Mouse (Mus musculus) hindbrain, embryonic 16.5 days (tissue): ENCODE results near the gene Rbm41. TPM values are rescaled to one million over a fixed set of nuclear protein-coding genes. Genes with fewer than 3 reads are reported as not detected.

Source experiments
- ATAC-seq: fragments of 200-750 bp; cut with Nextera tagmentation; 2 replicates; pipeline ENCODE4 v1.8.0; 2017; ENCODE audit warnings: moderate TSS enrichment, moderate library complexity
- H3K27ac ChIP-seq: fragments of 300-500 bp; sonication (generic); 2 replicates; pipeline ENCODE4 v1.5.1; 2014; ENCODE audit warnings: low read depth, mild to moderate bottlenecking, control low read depth, low read length, moderate library complexity
- H3K27me3 ChIP-seq: fragments of 300-500 bp; sonication (generic); replicated peaks from 2 replicates; pipeline ENCODE4 v1.6.1; 2014; ENCODE audit warnings: low read length; ENCODE audit not compliant: control insufficient read depth, insufficient read depth
- H3K36me3 ChIP-seq: fragments of 300-500 bp; sonication (generic); 2 replicates; pipeline ENCODE4 v1.6.1; 2014; ENCODE audit warnings: mild to moderate bottlenecking, low read length, moderate library complexity, mixed read lengths; ENCODE audit not compliant: control insufficient read depth, insufficient read depth
- H3K4me1 ChIP-seq: fragments of 300-500 bp; sonication (generic); 2 replicates; pipeline ENCODE4 v1.6.1; 2014; ENCODE audit warnings: low read depth, low read length; ENCODE audit not compliant: control insufficient read depth, insufficient read depth
- H3K4me2 ChIP-seq: fragments of 300-500 bp; sonication (generic); 2 replicates; pipeline ENCODE4 v1.6.1; 2014; ENCODE audit warnings: mild to moderate bottlenecking, low read length, control low read depth, moderate library complexity
- H3K4me3 ChIP-seq: fragments of 300-500 bp; sonication (generic); 2 replicates; pipeline ENCODE4 v1.5.1; 2014; ENCODE audit warnings: mild to moderate bottlenecking, low read length, control low read depth, moderate library complexity
- H3K9ac ChIP-seq: fragments of 300-500 bp; sonication (generic); 2 replicates; pipeline ENCODE4 v1.6.1; 2014; ENCODE audit warnings: low read depth, mild to moderate bottlenecking, control low read depth, low read length, moderate library complexity
- H3K9me3 ChIP-seq: fragments of 300-500 bp; sonication (generic); 2 replicates; pipeline ENCODE4 v1.6.1; 2014; ENCODE audit warnings: mild to moderate bottlenecking, low read length, moderate library complexity; ENCODE audit not compliant: control insufficient read depth
- WGBS: fragments of 180-500 bp; shearing (Covaris S2); extraction: QIAGEN DNeasy Blood & Tissue Kit; methylation state at CpG from one replicate; pipeline ENCODE4 v1.1.7; 2014; 5-methylcytosine and 5-hydroxymethylcytosine counted together
- polyA plus RNA-seq: library from polyadenylated mRNA; unstranded; fragments of >200 nt; fragmentation: Nextera tagmentation; extraction: Ambion mirVana; gene quantifications from 2 replicates; pipeline ENCODE4 v1.2.1, GENCODE M21; 2015

The Rbm41 gene
- polyA plus RNA-seq, 1 experiment from 2014 or later, result 3.1 TPM

- no peaks in the 10 kb centered on the region for H3K4me1 ChIP-seq
- H3K9ac ChIP-seq, result no peak overlapping the region
- no peak for ATAC-seq
- 87% methylated on average over 7 of the region's 7 CpGs for WGBS
- H3K4me3 ChIP-seq, result no peak overlapping the region
- no peaks in the 10 kb centered on the region for H3K9me3 ChIP-seq
- H3K36me3 ChIP-seq, result no peaks in the 10 kb centered on the region
- 0 out of 2 replicates have a peak, but pooled peaks cover 2% of the 10 kb centered on the region for H3K27me3 ChIP-seq
- no peak overlapping the region for H3K4me2 ChIP-seq
- no peak overlapping the region for H3K27ac ChIP-seq
Measured at GRCm38 (mm10) chrX:139877105-139877504, 121.3 kb downstream of the Rbm41 start.

GRCm38 (mm10) chrX:139870938-139871791 is 127.2 kb downstream of the Rbm41 start, which contains the start of gene Morc4:
Gene Morc4 (minus strand): TSS chrX:139871677.
- peak; percentile 96 for ATAC-seq
- Histone ChIP-seq H3K36me3 (no peaks in the 10 kb centered on the region), H3K9me3 (no peaks in the 10 kb centered on the region), H3K27me3 (0 out of 2 replicates have a peak, but pooled peaks cover 2% of the 10 kb centered on the region), H3K27ac (peak within 1 kb of the TSS; percentile 19; the same call in 1 of the 2 replicates), H3K9ac (peak within 1 kb of the TSS; percentile 69), H3K4me2 (peak within 1 kb of the TSS; percentile 70), H3K4me1 (no peaks in the 10 kb centered on the region), H3K4me3 (peak within 1 kb of the TSS; percentile 64)
- WGBS, result 19% methylated on average over 54 of the region's 87 CpGs

GRCm38 (mm10) chrX:139870300-139870711 is 128.1 kb downstream of the Rbm41 start:
- H3K4me1 ChIP-seq, result no peaks in the 10 kb centered on the region
- peak overlapping the region; percentile 69; the same call in 1 of the 2 replicates for H3K9ac ChIP-seq
- 17% methylated on average over 15 of the region's 15 CpGs for WGBS

GRCm38 (mm10) chrX:139859402-139859801 is 139.0 kb downstream of the Rbm41 start:
- Histone ChIP-seq H3K4me1 (no peaks in the 10 kb centered on the region), H3K9ac (no peak overlapping the region), H3K4me2 (no peak overlapping the region), H3K27ac (no peak overlapping the region), H3K9me3 (no peaks in the 10 kb centered on the region), H3K36me3 (no peaks in the 10 kb centered on the region), H3K4me3 (no peak overlapping the region), H3K27me3 (no peaks in the 10 kb centered on the region)
- 77% methylated on average over 5 of the region's 5 CpGs for WGBS
- no peak for ATAC-seq

More at GRCm38 (mm10) chrX:139870300-139870711, 128.1 kb downstream of the Rbm41 start:
- Histone ChIP-seq H3K4me2 (peak overlapping the region; percentile 70), H3K27ac (no peak overlapping the region), H3K9me3 (no peaks in the 10 kb centered on the region), H3K4me3 (peak overlapping the region; percentile 64), H3K27me3 (0 out of 2 replicates have a peak, but pooled peaks cover 2% of the 10 kb centered on the region), H3K36me3 (no peaks in the 10 kb centered on the region)
- ATAC-seq, result peak; percentile 23

DNA sequence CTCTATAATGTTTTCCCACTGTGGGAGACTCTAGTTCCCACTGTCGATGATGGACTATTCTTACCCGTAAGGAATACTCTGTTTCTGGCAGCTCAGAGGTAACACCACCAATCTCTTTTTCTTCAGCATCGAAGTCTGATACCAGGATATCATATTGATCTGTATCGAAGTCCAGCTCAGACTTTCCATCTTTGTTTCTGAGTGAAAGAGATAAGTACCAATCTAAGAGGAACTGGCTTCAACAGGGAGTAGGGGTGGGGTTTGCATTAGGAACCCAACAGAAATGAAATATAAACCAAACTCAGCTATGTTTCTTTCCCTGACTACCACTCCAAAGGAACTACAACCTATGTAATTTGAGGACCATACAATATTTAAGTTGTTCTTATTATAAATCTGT is 143.6 kb downstream of the Rbm41 start:
- no peak overlapping the region for H3K27ac ChIP-seq
- no peak for ATAC-seq
- H3K9ac ChIP-seq, result no peak overlapping the region
- WGBS, result 93% methylated on average over 4 of the region's 4 CpGs
- no peaks in the 10 kb centered on the region for H3K27me3 ChIP-seq
- no peak overlapping the region for H3K4me3 ChIP-seq
- H3K4me2 ChIP-seq, result no peak overlapping the region
- no peaks in the 10 kb centered on the region for H3K36me3 ChIP-seq
- H3K9me3 ChIP-seq, result no peaks in the 10 kb centered on the region
- no peaks in the 10 kb centered on the region for H3K4me1 ChIP-seq

- Histone ChIP-seq H3K4me3 (no peak overlapping the region), H3K4me1 (no peaks in the 10 kb centered on the region), H3K27me3 (no peaks in the 10 kb centered on the region), H3K4me2 (no peak overlapping the region), H3K9me3 (no peaks in the 10 kb centered on the region), H3K9ac (no peak overlapping the region), H3K36me3 (no peaks in the 10 kb centered on the region), H3K27ac (no peak overlapping the region)
- WGBS, result 82% methylated on average over 6 of the region's 6 CpGs
- no peak for ATAC-seq
Measured at GRCm38 (mm10) chrX:139841091-139841490, 157.3 kb downstream of the Rbm41 start.

Other genes starting within 250 kb of the Rbm41 start
- not detected in 2 replicates for gene Ripply1, start 216.2 kb downstream of the Rbm41 start, polyA plus RNA-seq
- 3.0 and 3.7 TPM in 2 replicates for gene Cldn2, start 197.8 kb downstream of the Rbm41 start, polyA plus RNA-seq
- 2.6 and 5.3 TPM in 2 replicates for gene Morc4, start 126.9 kb downstream of the Rbm41 start, polyA plus RNA-seq
- 1.0 and 1.2 TPM in 2 replicates for gene Nup62cl, start 64.1 kb upstream of the Rbm41 start, polyA plus RNA-seq
- not detected in 2 replicates for gene Pih1h3b, start 64.3 kb upstream of the Rbm41 start, polyA plus RNA-seq